Mouse (Mus musculus): ENCODE results near the gene Rras2. TPM values are rescaled to one million over a fixed set of nuclear protein-coding genes. Genes with fewer than 3 reads are reported as not detected.

The Rras2 gene
- total and polyA plus RNA-seq, 2 experiments from 2014 or later, result 22.5 to 41.3 TPM

GRCm38 (mm10) chr7:114083760-114084159 is 33.8 kb downstream of the Rras2 start:
- H3K27me3 ChIP-seq (ENCODE audit: insufficient read depth, low read length), result no peaks in the 10 kb centered on the region
- no peak overlapping the region for H3K9ac ChIP-seq (replicated peaks; ENCODE audit: low read length, poor library complexity, severe bottlenecking)
- TF ChIP-seq CTCF (IDR thresholded peaks at IDR 0.05), result no peak
- no peak overlapping the region for H3K27ac ChIP-seq (ENCODE audit: low read depth, low read length)
- no peak for ATAC-seq (ENCODE audit: low FRiP score)
- H3K4me2 ChIP-seq (ENCODE audit: low read depth, low read length, poor library complexity, severe bottlenecking), result no peak overlapping the region
- H3K4me1 ChIP-seq (ENCODE audit: insufficient read depth, low read length), result peaks cover 3% of the 10 kb centered on the region; the same call in 1 of the 2 replicates
- no peaks in the 10 kb centered on the region for H3K36me3 ChIP-seq (ENCODE audit: insufficient read depth, low read length)
- no peaks in the 10 kb centered on the region for H3K9me3 ChIP-seq (ENCODE audit: low read length)
- H3K4me3 ChIP-seq (ENCODE audit: low read depth, low read length), result no peak overlapping the region
- no peak for DNase-seq (ENCODE audit: low spot score)
- 75% methylated on average over 3 of the region's 3 CpGs for WGBS

- 88% methylated on average over 2 of the region's 2 CpGs for WGBS
- ATAC-seq (ENCODE audit: low FRiP score), result no peak
Observed at GRCm38 (mm10) chr7:114083088-114083487, 34.5 kb downstream of the Rras2 start.

GRCm38 (mm10) chr7:114081633-114082420 is 35.8 kb downstream of the Rras2 start:
- no peak for TF ChIP-seq CTCF (IDR thresholded peaks at IDR 0.05)
- H3K4me3 ChIP-seq (ENCODE audit: low read depth, low read length), result no peak overlapping the region
- 80% methylated on average over 21 of the region's 21 CpGs for WGBS
- H3K36me3 ChIP-seq (ENCODE audit: insufficient read depth, low read length), result no peaks in the 10 kb centered on the region
- H3K9me3 ChIP-seq (ENCODE audit: low read length), result no peaks in the 10 kb centered on the region
- no peak overlapping the region for H3K4me2 ChIP-seq (ENCODE audit: low read depth, low read length, poor library complexity, severe bottlenecking)
- no peaks in the 10 kb centered on the region for H3K27me3 ChIP-seq (ENCODE audit: insufficient read depth, low read length)
- H3K9ac ChIP-seq (replicated peaks; ENCODE audit: low read length, poor library complexity, severe bottlenecking), result no peak overlapping the region
- peaks cover 3% of the 10 kb centered on the region; the same call in 1 of the 2 replicates for H3K4me1 ChIP-seq (ENCODE audit: insufficient read depth, low read length)
- ATAC-seq (ENCODE audit: low FRiP score) (no peak), DNase-seq (ENCODE audit: low spot score) (no peak)
- no peak overlapping the region for H3K27ac ChIP-seq (ENCODE audit: low read depth, low read length)

More at GRCm38 (mm10) chr7:114083088-114083487, 34.5 kb downstream of the Rras2 start:
- TF ChIP-seq CTCF (IDR thresholded peaks at IDR 0.05), result no peak
- Histone ChIP-seq H3K9me3 (ENCODE audit: low read length) (no peaks in the 10 kb centered on the region), H3K4me2 (ENCODE audit: low read depth, low read length, poor library complexity, severe bottlenecking) (no peak overlapping the region), H3K4me3 (ENCODE audit: low read depth, low read length) (no peak overlapping the region), H3K9ac (replicated peaks; ENCODE audit: low read length, poor library complexity, severe bottlenecking) (no peak overlapping the region), H3K4me1 (ENCODE audit: insufficient read depth, low read length) (peaks cover 3% of the 10 kb centered on the region; the same call in 1 of the 2 replicates), H3K36me3 (ENCODE audit: insufficient read depth, low read length) (no peaks in the 10 kb centered on the region), H3K27me3 (ENCODE audit: insufficient read depth, low read length) (no peaks in the 10 kb centered on the region), H3K27ac (ENCODE audit: low read depth, low read length) (no peak overlapping the region)
- no peak for DNase-seq (ENCODE audit: low spot score)

- no peak overlapping the region for H3K9ac ChIP-seq (replicated peaks; ENCODE audit: low read length, poor library complexity, severe bottlenecking)
- H3K9me3 ChIP-seq (ENCODE audit: low read length), result no peaks in the 10 kb centered on the region
- no peaks in the 10 kb centered on the region for H3K4me1 ChIP-seq (ENCODE audit: insufficient read depth, low read length)
- WGBS, result 91% methylated on average over 5 of the region's 5 CpGs
- H3K36me3 ChIP-seq (ENCODE audit: insufficient read depth, low read length), result no peaks in the 10 kb centered on the region
- ATAC-seq (ENCODE audit: low FRiP score) (no peak), DNase-seq (ENCODE audit: low spot score) (no peak)
- no peak overlapping the region for H3K4me3 ChIP-seq (ENCODE audit: low read depth, low read length)
- no peak for TF ChIP-seq CTCF (IDR thresholded peaks at IDR 0.05)
- H3K27me3 ChIP-seq (ENCODE audit: insufficient read depth, low read length), result no peaks in the 10 kb centered on the region
- no peak overlapping the region for H3K27ac ChIP-seq (ENCODE audit: low read depth, low read length)
- no peak overlapping the region for H3K4me2 ChIP-seq (ENCODE audit: low read depth, low read length, poor library complexity, severe bottlenecking)
Observed at GRCm38 (mm10) chr7:114080250-114080649, 37.3 kb downstream of the Rras2 start.

GRCm38 (mm10) chr7:114079343-114079742 is 38.2 kb downstream of the Rras2 start:
- DNase-seq (ENCODE audit: low spot score), result no peak
- WGBS, result 94% methylated on average over 4 of the region's 4 CpGs

GRCm38 (mm10) chr7:114074595-114074994 is 43.0 kb downstream of the Rras2 start:
- Histone ChIP-seq H3K27ac (ENCODE audit: low read depth, low read length) (no peak overlapping the region), H3K4me1 (ENCODE audit: insufficient read depth, low read length) (no peaks in the 10 kb centered on the region), H3K27me3 (ENCODE audit: insufficient read depth, low read length) (no peaks in the 10 kb centered on the region), H3K36me3 (ENCODE audit: insufficient read depth, low read length) (no peaks in the 10 kb centered on the region), H3K4me3 (ENCODE audit: low read depth, low read length) (no peak overlapping the region), H3K9me3 (ENCODE audit: low read length) (no peaks in the 10 kb centered on the region), H3K9ac (replicated peaks; ENCODE audit: low read length, poor library complexity, severe bottlenecking) (no peak overlapping the region), H3K4me2 (ENCODE audit: low read depth, low read length, poor library complexity, severe bottlenecking) (no peak overlapping the region)
- 89% methylated on average over 2 of the region's 2 CpGs for WGBS
- no peak for DNase-seq (ENCODE audit: low spot score)
- no peak for ATAC-seq (ENCODE audit: low FRiP score)
- no peak for TF ChIP-seq CTCF (IDR thresholded peaks at IDR 0.05)

More at GRCm38 (mm10) chr7:114079343-114079742, 38.2 kb downstream of the Rras2 start:
- Histone ChIP-seq H3K9me3 (ENCODE audit: low read length) (no peaks in the 10 kb centered on the region), H3K9ac (replicated peaks; ENCODE audit: low read length, poor library complexity, severe bottlenecking) (no peak overlapping the region), H3K36me3 (ENCODE audit: insufficient read depth, low read length) (no peaks in the 10 kb centered on the region), H3K4me1 (ENCODE audit: insufficient read depth, low read length) (no peaks in the 10 kb centered on the region), H3K4me3 (ENCODE audit: low read depth, low read length) (no peak overlapping the region), H3K27me3 (ENCODE audit: insufficient read depth, low read length) (no peaks in the 10 kb centered on the region), H3K27ac (ENCODE audit: low read depth, low read length) (no peak overlapping the region), H3K4me2 (ENCODE audit: low read depth, low read length, poor library complexity, severe bottlenecking) (no peak overlapping the region)
- no peak for ATAC-seq (ENCODE audit: low FRiP score)
- no peak for TF ChIP-seq CTCF (IDR thresholded peaks at IDR 0.05)

Data from midbrain, postnatal 0 days (tissue).